In the genomic region with DNA sequence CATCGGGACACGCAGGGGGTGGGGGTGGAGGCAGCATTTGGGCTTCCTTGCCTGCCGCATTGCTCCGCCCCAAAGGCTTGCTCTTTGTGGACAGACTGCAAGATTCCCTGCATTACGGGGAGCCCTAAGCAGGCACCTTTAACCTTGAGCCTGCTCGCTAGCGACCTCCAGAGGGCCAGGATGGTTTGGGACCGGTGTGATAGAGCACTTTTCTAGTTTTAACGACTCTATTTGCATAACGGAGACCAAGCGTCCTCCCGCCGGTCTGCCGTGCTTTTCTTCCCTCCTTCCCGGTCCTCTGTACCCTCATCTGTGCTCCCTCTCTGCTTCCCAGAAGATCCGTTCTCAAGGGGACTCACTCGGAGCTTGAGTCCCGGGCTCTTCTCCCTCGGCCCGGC, we compare ENCODE assay signal across 8 mouse cellular contexts. TPM values are rescaled to one million over a fixed set of nuclear protein-coding genes. Genes with fewer than 3 reads are reported as not detected.
DNase-seq lines count a peak whose midpoint lies in the region; ATAC-seq and TF ChIP-seq lines count a peak whose summit lies in the region.

A gene (plus strand): TSS at position 70 of the 398 bp plus-strand sequence.

- H3K4me2 ChIP-seq in intestine, postnatal 0 days (replicated peaks; ENCODE audit: low read depth): peak within 1 kb of the TSS; percentile 99
- H3K4me2 ChIP-seq in limb, embryonic 12.5 days: peak within 1 kb of the TSS; percentile 78
- H3K4me2 ChIP-seq in midbrain, embryonic 13.5 days (replicated peaks): peak within 1 kb of the TSS; percentile 72

- H3K27ac ChIP-seq in intestine, postnatal 0 days (ENCODE audit: low read depth, low read length): peak within 1 kb of the TSS; percentile 41; the same call in 1 of the 2 replicates
- peak within 1 kb of the TSS; percentile 91 for H3K27ac ChIP-seq in limb, embryonic 12.5 days
- H3K27ac ChIP-seq in midbrain, embryonic 13.5 days: peak within 1 kb of the TSS; percentile 92
- peak within 1 kb of the TSS; percentile 97 for H3K27ac ChIP-seq in spleen, adult 2 months (ENCODE audit: insufficient read depth, low read length)

- peak within 1 kb of the TSS; percentile 59 for H3K9ac ChIP-seq in intestine, postnatal 0 days (ENCODE audit: low read depth, low read length)
- H3K9ac ChIP-seq in limb, embryonic 12.5 days (replicated peaks): peak within 1 kb of the TSS; percentile 94
- peak within 1 kb of the TSS; percentile 93 for H3K9ac ChIP-seq in midbrain, embryonic 13.5 days (replicated peaks)

- DNase-seq in left cerebral cortex, adult 18-20 months (ENCODE audit: low spot score in 2 of 2): peak; percentile 70 to 73
- no peak for DNase-seq in left cerebral cortex, adult 11 months (ENCODE audit: low spot score)
- DNase-seq in embryo, embryonic 9.5 days (ENCODE audit: extremely low spot score): peak; percentile 91
- peak; percentile 99 for DNase-seq in heart, adult 11 months
- peak; percentile 76 to 95 for DNase-seq in spleen, adult 2 months (ENCODE audit: low read depth in 1 of 2, low spot score in 2 of 2)

- H3K4me3 ChIP-seq in intestine, postnatal 0 days (ENCODE audit: low read depth, low read length): peak within 1 kb of the TSS; percentile 67
- H3K4me3 ChIP-seq in limb, embryonic 12.5 days (replicated peaks): peak within 1 kb of the TSS; percentile 76
- H3K4me3 ChIP-seq in midbrain, embryonic 13.5 days (replicated peaks): peak within 1 kb of the TSS; percentile 76
- peak within 1 kb of the TSS; percentile 94 for H3K4me3 ChIP-seq in spleen, adult 2 months (ENCODE audit: extremely low read depth, insufficient read depth, insufficient read length)

- WGBS in intestine, postnatal 0 days: 0% methylated on average over 20 of the region's 20 CpGs
- WGBS in limb, embryonic 12.5 days: 0% methylated on average over 20 of the region's 20 CpGs
- under 1% methylated on average over 20 of the region's 20 CpGs for WGBS in midbrain, embryonic 13.5 days
- WGBS in spleen, adult 2 months: under 1% methylated on average over 20 of the region's 20 CpGs

- H3K27me3 ChIP-seq in intestine, postnatal 0 days (replicated peaks; ENCODE audit: control insufficient read depth, insufficient read depth, low read length): peaks cover 22% of the 10 kb centered on the region; the same call in 1 of the 2 replicates
- no peaks in the 10 kb centered on the region for H3K27me3 ChIP-seq in limb, embryonic 12.5 days
- no peaks in the 10 kb centered on the region for H3K27me3 ChIP-seq in midbrain, embryonic 13.5 days
- H3K27me3 ChIP-seq in spleen, adult 2 months (ENCODE audit: control insufficient read depth, insufficient read depth, low read length): no peaks in the 10 kb centered on the region; the same call in 1 of the 2 replicates

- peak; percentile 74 for TF ChIP-seq CTCF in intestine, postnatal 0 days (IDR thresholded peaks at IDR 0.05; ENCODE audit: low read depth)
- TF ChIP-seq CTCF in spleen, adult 2 months (IDR thresholded peaks at IDR 0.05; ENCODE audit: extremely low read depth, insufficient read depth, insufficient read length, insufficient replicate concordance): peak; percentile 80; the same call in 1 of the 2 replicates

- peak; percentile 41; the same call in 1 of the 2 replicates for ATAC-seq in intestine, postnatal 0 days
- ATAC-seq in limb, embryonic 12.5 days (ENCODE audit: insufficient number of reproducible peaks, insufficient read depth, low FRiP score, low TSS enrichment, low read depth): peak; percentile 82
- peak; percentile 64 for ATAC-seq in midbrain, embryonic 13.5 days

- H3K36me3 ChIP-seq in intestine, postnatal 0 days (ENCODE audit: control insufficient read depth, insufficient read depth): no peaks in the 10 kb centered on the region
- H3K36me3 ChIP-seq in limb, embryonic 12.5 days: no peaks in the 10 kb centered on the region
- no peaks in the 10 kb centered on the region for H3K36me3 ChIP-seq in midbrain, embryonic 13.5 days
- no peaks in the 10 kb centered on the region for H3K36me3 ChIP-seq in spleen, adult 2 months (ENCODE audit: control insufficient read depth, insufficient read depth, low read length)

- no peak; the same call in 1 of the 2 replicates for TF ChIP-seq POLR2A in spleen, adult 2 months (IDR thresholded peaks at IDR 0.05; ENCODE audit: low read depth, low read length)

- no peaks in the 10 kb centered on the region for H3K9me3 ChIP-seq in intestine, postnatal 0 days (ENCODE audit: control insufficient read depth)
- no peaks in the 10 kb centered on the region for H3K9me3 ChIP-seq in limb, embryonic 12.5 days
- no peaks in the 10 kb centered on the region for H3K9me3 ChIP-seq in midbrain, embryonic 13.5 days

- H3K4me1 ChIP-seq in intestine, postnatal 0 days (replicated peaks; ENCODE audit: control insufficient read depth, insufficient read depth, low read length): no peaks in the 10 kb centered on the region; the same call in 1 of the 2 replicates
- peaks cover 26% of the 10 kb centered on the region for H3K4me1 ChIP-seq in limb, embryonic 12.5 days (replicated peaks)
- peaks cover 37% of the 10 kb centered on the region for H3K4me1 ChIP-seq in midbrain, embryonic 13.5 days (replicated peaks)
- H3K4me1 ChIP-seq in spleen, adult 2 months (ENCODE audit: control insufficient read depth, insufficient read depth, insufficient read length): peaks cover 9% of the 10 kb centered on the region; the same call in 1 of the 2 replicates

RNA-seq across cellular contexts. Expression of the gene that starts here (rescaled TPM):
- 10 to 100 TPM; 16.2 to 17.6 TPM for total RNA-seq in left cerebral cortex, adult 18-20 months (2021)
- 6.0 and 6.8 TPM in 2 replicates for polyA plus RNA-seq in intestine, postnatal 0 days (2015; fragmentation: Nextera tagmentation; extraction: Ambion mirVana)
- polyA plus RNA-seq in limb, embryonic 12.5 days (2016; fragmentation: Nextera tagmentation; extraction: Ambion mirVana): 21.5 and 24.1 TPM in 2 replicates
- 43.1 and 44.5 TPM in 2 replicates for polyA plus RNA-seq in midbrain, embryonic 13.5 days (2015; fragmentation: Nextera tagmentation; extraction: Ambion mirVana)
- polyA plus RNA-seq in spleen, adult 2 months (2012; rRNA removed): 30.5 and 33.1 TPM in 2 replicates

Comparison
In these comparisons a context has a peak if more than half of its experiments do, and no peak if none do; other contexts are left out.
1. H3K27ac ChIP-seq: peak in every context shown above with its lines; median percentile 97 in spleen, adult 2 months; 92 in midbrain, embryonic 13.5 days; 91 in limb, embryonic 12.5 days; 41 in intestine, postnatal 0 days.